Mouse (Mus musculus): ENCODE measurements at regions not wholly inside any gene's neighbourhood (a gene's known extent, or its start where the extent isn't known, plus 50 kb on each side); places are given as distances from the start of the nearest gene placed in this dataset.

GRCm38 (mm10) chr8:60810955-60811354, 79.3 kb upstream of the Hpf1 start:
- TF ChIP-seq CTCF (IDR thresholded peaks at IDR 0.05; ENCODE audit: low read depth, low read length) (no peak), EP300 (IDR thresholded peaks at IDR 0.05; ENCODE audit: insufficient read depth, low read depth, low read length) (no peak), POLR2A (IDR thresholded peaks at IDR 0.05; ENCODE audit: insufficient read depth, low read length) (no peak)

GRCm38 (mm10) chr8:60825676-60826442, 64.4 kb upstream of the Hpf1 start:
- Histone ChIP-seq H3K36me3 (ENCODE audit: control insufficient read depth, insufficient read depth, low read length, poor library complexity, severe bottlenecking) (no peaks in the 10 kb centered on the region; the same call in 1 of the 2 replicates), H3K27ac (ENCODE audit: insufficient read depth, low read length) (no peak overlapping the region), H3K27me3 (ENCODE audit: control insufficient read depth, insufficient read depth, low read length, poor library complexity, severe bottlenecking) (no peaks in the 10 kb centered on the region), H3K4me3 (ENCODE audit: low read depth, low read length) (no peak overlapping the region), H3K4me1 (ENCODE audit: control insufficient read depth, insufficient read depth, low read length) (no peaks in the 10 kb centered on the region), H3K9ac (ENCODE audit: low read depth, poor library complexity, severe bottlenecking) (no peak overlapping the region), H3K9me3 (replicated peaks; ENCODE audit: control insufficient read depth, insufficient read depth, low read length, poor library complexity, severe bottlenecking) (peaks cover 49% of the 10 kb centered on the region)
- TF ChIP-seq POLR2A (IDR thresholded peaks at IDR 0.05; ENCODE audit: insufficient read depth, low read length) (no peak), CTCF (IDR thresholded peaks at IDR 0.05; ENCODE audit: low read depth, low read length) (no peak), EP300 (IDR thresholded peaks at IDR 0.05; ENCODE audit: insufficient read depth, low read depth, low read length) (no peak)

More at GRCm38 (mm10) chr8:60810955-60811354, 79.3 kb upstream of the Hpf1 start:
- H3K4me3 ChIP-seq (ENCODE audit: low read depth, low read length) = no peak overlapping the region
- no peaks in the 10 kb centered on the region for H3K4me1 ChIP-seq (ENCODE audit: control insufficient read depth, insufficient read depth, low read length)
- no peaks in the 10 kb centered on the region for H3K36me3 ChIP-seq (ENCODE audit: control insufficient read depth, insufficient read depth, low read length, poor library complexity, severe bottlenecking)
- no peak overlapping the region for H3K27ac ChIP-seq (ENCODE audit: insufficient read depth, low read length)
- no peak overlapping the region for H3K9ac ChIP-seq (ENCODE audit: low read depth, poor library complexity, severe bottlenecking)
- peaks cover 4% of the 10 kb centered on the region; the same call in 1 of the 2 replicates for H3K9me3 ChIP-seq (replicated peaks; ENCODE audit: control insufficient read depth, insufficient read depth, low read length, poor library complexity, severe bottlenecking)
- H3K27me3 ChIP-seq (ENCODE audit: control insufficient read depth, insufficient read depth, low read length, poor library complexity, severe bottlenecking) = no peaks in the 10 kb centered on the region; the same call in 1 of the 2 replicates

GRCm38 (mm10) chr8:60827241-60827640, 63.0 kb upstream of the Hpf1 start:
- Histone ChIP-seq H3K4me3 (ENCODE audit: low read depth, low read length) (no peak overlapping the region), H3K9me3 (replicated peaks; ENCODE audit: control insufficient read depth, insufficient read depth, low read length, poor library complexity, severe bottlenecking) (peaks cover 50% of the 10 kb centered on the region), H3K4me1 (ENCODE audit: control insufficient read depth, insufficient read depth, low read length) (no peaks in the 10 kb centered on the region), H3K27ac (ENCODE audit: insufficient read depth, low read length) (no peak overlapping the region), H3K27me3 (ENCODE audit: control insufficient read depth, insufficient read depth, low read length, poor library complexity, severe bottlenecking) (no peaks in the 10 kb centered on the region), H3K36me3 (ENCODE audit: control insufficient read depth, insufficient read depth, low read length, poor library complexity, severe bottlenecking) (no peaks in the 10 kb centered on the region; the same call in 1 of the 2 replicates), H3K9ac (ENCODE audit: low read depth, poor library complexity, severe bottlenecking) (no peak overlapping the region)
- TF ChIP-seq POLR2A (IDR thresholded peaks at IDR 0.05; ENCODE audit: insufficient read depth, low read length) = no peak
- TF ChIP-seq CTCF (IDR thresholded peaks at IDR 0.05; ENCODE audit: low read depth, low read length) = no peak
- no peak for TF ChIP-seq EP300 (IDR thresholded peaks at IDR 0.05; ENCODE audit: insufficient read depth, low read depth, low read length)

- no peaks in the 10 kb centered on the region; the same call in 1 of the 2 replicates for H3K36me3 ChIP-seq (ENCODE audit: control insufficient read depth, insufficient read depth, low read length, poor library complexity, severe bottlenecking)
- H3K9me3 ChIP-seq (replicated peaks; ENCODE audit: control insufficient read depth, insufficient read depth, low read length, poor library complexity, severe bottlenecking) = peaks cover 52% of the 10 kb centered on the region
- no peak overlapping the region for H3K9ac ChIP-seq (ENCODE audit: low read depth, poor library complexity, severe bottlenecking)
- TF ChIP-seq CTCF (IDR thresholded peaks at IDR 0.05; ENCODE audit: low read depth, low read length) (no peak), POLR2A (IDR thresholded peaks at IDR 0.05; ENCODE audit: insufficient read depth, low read length) (no peak), EP300 (IDR thresholded peaks at IDR 0.05; ENCODE audit: insufficient read depth, low read depth, low read length) (no peak)
- no peaks in the 10 kb centered on the region for H3K4me1 ChIP-seq (ENCODE audit: control insufficient read depth, insufficient read depth, low read length)
- H3K4me3 ChIP-seq (ENCODE audit: low read depth, low read length) = no peak overlapping the region
- H3K27ac ChIP-seq (ENCODE audit: insufficient read depth, low read length) = no peak overlapping the region
- H3K27me3 ChIP-seq (ENCODE audit: control insufficient read depth, insufficient read depth, low read length, poor library complexity, severe bottlenecking) = no peaks in the 10 kb centered on the region
Measured at GRCm38 (mm10) chr8:60829093-60829492, 61.1 kb upstream of the Hpf1 start.

- Histone ChIP-seq H3K27ac (ENCODE audit: insufficient read depth, low read length) (no peak overlapping the region), H3K4me1 (ENCODE audit: control insufficient read depth, insufficient read depth, low read length) (no peaks in the 10 kb centered on the region), H3K27me3 (ENCODE audit: control insufficient read depth, insufficient read depth, low read length, poor library complexity, severe bottlenecking) (no peaks in the 10 kb centered on the region), H3K9ac (ENCODE audit: low read depth, poor library complexity, severe bottlenecking) (no peak overlapping the region), H3K9me3 (replicated peaks; ENCODE audit: control insufficient read depth, insufficient read depth, low read length, poor library complexity, severe bottlenecking) (peaks cover 40% of the 10 kb centered on the region), H3K4me3 (ENCODE audit: low read depth, low read length) (no peak overlapping the region), H3K36me3 (ENCODE audit: control insufficient read depth, insufficient read depth, low read length, poor library complexity, severe bottlenecking) (no peaks in the 10 kb centered on the region)
- TF ChIP-seq EP300 (IDR thresholded peaks at IDR 0.05; ENCODE audit: insufficient read depth, low read depth, low read length) = no peak
- TF ChIP-seq POLR2A (IDR thresholded peaks at IDR 0.05; ENCODE audit: insufficient read depth, low read length) = no peak
Measured at GRCm38 (mm10) chr8:60830556-60830955, 59.7 kb upstream of the Hpf1 start.

- Histone ChIP-seq H3K27me3 (ENCODE audit: control insufficient read depth, insufficient read depth, low read length, poor library complexity, severe bottlenecking) (no peaks in the 10 kb centered on the region), H3K9ac (ENCODE audit: low read depth, poor library complexity, severe bottlenecking) (no peak overlapping the region), H3K36me3 (ENCODE audit: control insufficient read depth, insufficient read depth, low read length, poor library complexity, severe bottlenecking) (no peaks in the 10 kb centered on the region), H3K4me3 (ENCODE audit: low read depth, low read length) (no peak overlapping the region), H3K27ac (ENCODE audit: insufficient read depth, low read length) (no peak overlapping the region; the same call in 1 of the 2 replicates), H3K4me1 (ENCODE audit: control insufficient read depth, insufficient read depth, low read length) (no peaks in the 10 kb centered on the region), H3K9me3 (replicated peaks; ENCODE audit: control insufficient read depth, insufficient read depth, low read length, poor library complexity, severe bottlenecking) (peaks cover 19% of the 10 kb centered on the region)
- TF ChIP-seq EP300 (IDR thresholded peaks at IDR 0.05; ENCODE audit: insufficient read depth, low read depth, low read length) (no peak), CTCF (IDR thresholded peaks at IDR 0.05; ENCODE audit: low read depth, low read length) (no peak), POLR2A (IDR thresholded peaks at IDR 0.05; ENCODE audit: insufficient read depth, low read length) (no peak)
Measured at GRCm38 (mm10) chr8:60838526-60838925, 51.7 kb upstream of the Hpf1 start.
